Mouse (Mus musculus): ENCODE results near the gene Tmem196. TPM values are rescaled to one million over a fixed set of nuclear protein-coding genes. Genes with fewer than 3 reads are reported as not detected.
A peak's percentile ranks its signal among the peaks of the same experiment; 100 is the strongest.

The Tmem196 gene
- 0.12 TPM in 1 of 2 replicates, not detected in the other for total RNA-seq (2017)

DNA sequence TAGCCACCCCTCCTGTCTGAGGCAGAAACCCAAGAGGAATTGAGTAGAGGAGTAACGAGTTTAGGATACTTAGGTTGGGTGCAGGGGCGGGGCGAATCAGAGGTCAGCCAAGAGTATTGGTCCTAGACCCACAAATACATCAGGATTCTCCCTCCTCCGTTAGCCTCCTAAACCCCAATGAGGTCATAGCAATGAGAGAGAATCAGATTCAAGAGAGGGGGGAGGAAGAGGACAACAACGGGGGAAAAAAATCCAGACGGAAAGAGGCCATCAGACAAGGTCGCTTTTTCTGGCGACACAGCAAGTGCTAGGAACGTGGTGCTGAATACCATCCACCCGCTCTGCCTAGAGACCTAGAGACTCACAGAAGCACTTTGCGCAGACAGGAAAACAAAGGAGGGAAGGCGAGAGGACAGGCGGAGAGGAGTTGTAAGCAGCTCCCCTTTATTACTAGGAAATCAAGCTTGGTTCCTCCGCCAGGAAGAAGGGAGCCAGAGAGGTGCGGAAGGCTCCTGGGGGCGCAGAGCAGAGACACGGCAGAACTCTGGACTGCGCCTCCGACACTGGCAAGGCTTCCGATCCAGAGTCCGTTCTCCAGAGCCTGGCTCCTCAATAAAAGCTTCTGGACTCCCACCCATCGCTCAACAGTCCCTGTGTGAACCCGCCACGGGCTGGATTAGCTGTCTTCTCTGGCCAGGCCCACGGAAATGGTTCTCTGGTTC is at the start of gene Tmem196:
Gene Tmem196, plus strand, starts transcription at position 234 of the 722 bp plus-strand sequence.
- no peak for ATAC-seq (ENCODE audit: extremely low read depth, insufficient number of reproducible peaks, low FRiP score, poor library complexity, severe bottlenecking)

DNA sequence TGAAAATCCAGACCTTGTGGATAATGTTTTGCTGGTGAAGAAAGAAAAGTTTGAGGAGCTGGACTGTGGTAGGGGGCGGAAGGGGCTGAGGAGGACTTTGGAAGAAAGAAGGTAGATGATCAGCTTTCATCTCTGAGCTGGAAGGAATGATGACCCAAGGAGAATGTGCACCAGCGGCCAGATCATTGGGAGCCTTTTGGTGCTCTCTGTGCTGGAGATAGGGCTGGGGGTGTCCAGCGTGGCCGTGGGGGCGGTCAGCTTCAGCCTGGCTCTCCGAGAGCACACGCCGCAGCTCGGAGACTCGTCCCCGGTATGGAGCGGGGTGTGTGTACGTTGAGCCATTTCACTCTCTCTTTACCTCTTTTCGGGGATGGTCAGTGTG is 680 bp downstream of the Tmem196 start:
- no peak for ATAC-seq (ENCODE audit: extremely low read depth, insufficient number of reproducible peaks, low FRiP score, poor library complexity, severe bottlenecking)

DNA sequence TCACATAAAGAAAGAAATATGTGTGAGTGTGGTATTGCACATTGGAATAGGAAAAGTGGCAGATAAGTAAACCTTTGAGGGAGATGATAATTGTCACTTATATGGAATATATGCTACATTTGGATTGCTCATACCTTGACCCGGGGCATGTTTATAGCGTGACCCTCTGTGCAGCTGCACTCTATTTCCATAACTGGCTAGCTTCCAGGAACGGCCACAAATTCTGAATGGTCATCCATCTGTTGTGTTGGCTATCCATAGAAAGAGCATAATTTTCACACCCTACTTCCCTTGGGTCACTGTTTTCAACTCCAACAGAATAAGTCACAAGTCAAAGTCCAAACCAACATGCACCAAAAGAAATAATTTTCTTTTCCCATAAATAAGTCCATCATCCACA is 11.4 kb downstream of the Tmem196 start:
- no peak for ATAC-seq (ENCODE audit: extremely low read depth, insufficient number of reproducible peaks, low FRiP score, poor library complexity, severe bottlenecking)

DNA sequence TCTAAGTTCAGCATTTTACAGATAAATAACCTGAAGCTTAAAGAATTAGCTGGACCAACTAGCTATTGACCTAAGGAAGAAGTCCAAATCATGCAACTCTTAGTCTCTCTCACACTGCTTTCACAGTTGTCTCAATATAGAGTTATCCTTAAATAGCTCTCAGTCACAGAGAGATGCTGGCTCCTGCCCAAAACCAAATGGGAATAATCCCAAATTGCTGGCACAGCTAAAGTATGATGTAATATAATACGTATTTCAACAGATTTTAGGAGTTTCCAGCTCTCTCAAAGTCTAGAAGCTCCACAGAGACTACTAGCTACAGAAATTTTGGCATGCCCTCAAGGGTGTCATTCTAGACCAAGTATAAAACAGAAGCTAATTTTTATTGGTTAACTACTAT is 15.1 kb downstream of the Tmem196 start:
- no peak for ATAC-seq (ENCODE audit: extremely low read depth, insufficient number of reproducible peaks, low FRiP score, poor library complexity, severe bottlenecking)

DNA sequence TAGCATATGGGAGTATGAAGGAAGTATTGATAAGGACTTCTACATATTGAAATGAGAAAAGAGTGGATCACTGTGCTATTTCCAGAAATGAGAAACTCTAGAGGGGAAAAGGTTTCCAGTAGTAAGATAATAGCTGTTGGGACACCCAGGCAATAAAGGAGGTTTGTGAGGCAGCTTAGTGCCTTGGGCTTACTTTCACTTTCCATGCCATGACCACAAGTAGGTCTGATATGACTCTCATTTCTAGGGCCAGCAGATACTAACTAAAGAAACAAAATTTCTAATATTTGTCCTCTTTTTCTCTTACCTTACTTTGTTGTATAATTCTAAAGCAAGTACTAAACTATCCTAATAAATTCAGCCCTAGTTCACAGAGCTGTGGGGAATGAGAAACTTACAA is 19.8 kb downstream of the Tmem196 start:
- ATAC-seq (ENCODE audit: extremely low read depth, insufficient number of reproducible peaks, low FRiP score, poor library complexity, severe bottlenecking): no peak

DNA sequence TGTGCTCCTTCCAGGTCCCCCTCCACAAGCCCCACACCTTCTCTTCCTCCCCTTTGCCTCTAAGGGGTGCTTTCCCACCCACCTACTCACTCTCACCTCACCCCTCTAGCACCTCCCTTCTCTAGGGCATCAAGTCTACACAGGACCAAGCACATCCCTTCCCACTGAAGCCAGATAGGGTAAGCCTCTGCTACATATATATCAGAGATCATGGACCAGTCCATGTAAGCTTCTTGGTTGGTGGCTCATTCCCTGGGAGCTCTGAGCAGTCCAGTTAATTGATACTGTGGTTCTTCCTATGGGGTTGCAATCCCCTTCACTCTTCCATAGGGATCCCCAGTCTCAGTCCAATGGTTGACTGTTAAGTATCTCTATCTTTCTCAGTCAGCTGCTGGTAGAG is 24.4 kb downstream of the Tmem196 start:
- ATAC-seq (ENCODE audit: extremely low read depth, insufficient number of reproducible peaks, low FRiP score, poor library complexity, severe bottlenecking): no peak

DNA sequence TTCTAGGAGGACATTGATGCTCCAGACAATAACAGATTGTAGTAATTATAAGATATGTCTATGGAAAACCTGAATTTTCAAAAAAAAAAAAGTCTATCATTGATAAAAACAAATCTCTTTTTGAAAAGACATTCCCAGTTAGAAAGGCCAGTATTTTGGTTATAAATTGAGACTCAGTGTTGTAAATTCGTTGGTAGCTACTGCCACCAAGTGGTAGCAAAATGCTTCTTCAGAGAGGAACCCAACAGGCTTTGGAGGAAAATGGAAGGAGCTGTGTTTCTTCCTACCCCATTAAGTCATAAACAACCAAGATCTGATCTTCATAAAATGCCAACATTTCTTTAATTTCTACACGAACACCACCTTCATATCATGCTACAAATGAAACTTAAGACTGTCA is 36.1 kb downstream of the Tmem196 start:
- ATAC-seq (ENCODE audit: extremely low read depth, insufficient number of reproducible peaks, low FRiP score, poor library complexity, severe bottlenecking): no peak

DNA sequence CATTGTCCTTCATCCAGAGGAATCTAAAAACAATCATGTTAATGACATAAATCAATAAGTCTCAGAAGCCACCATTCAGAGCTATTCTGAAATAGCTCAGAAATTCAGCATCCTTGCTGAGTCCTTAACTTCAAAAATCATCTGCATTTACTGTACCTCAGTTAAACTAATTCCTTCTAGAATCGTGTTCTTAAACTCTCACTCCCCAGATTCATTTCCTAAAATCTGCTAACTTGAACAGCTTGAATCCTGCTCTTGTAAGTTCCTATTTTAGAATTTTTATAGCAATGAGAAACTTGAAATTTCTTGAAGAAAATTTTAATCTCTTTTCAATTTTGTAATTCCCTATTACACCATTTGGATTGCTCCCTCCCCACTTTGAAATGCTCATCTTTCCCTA is 52.6 kb downstream of the Tmem196 start:
- ATAC-seq (ENCODE audit: extremely low read depth, insufficient number of reproducible peaks, low FRiP score, poor library complexity, severe bottlenecking): no peak

DNA sequence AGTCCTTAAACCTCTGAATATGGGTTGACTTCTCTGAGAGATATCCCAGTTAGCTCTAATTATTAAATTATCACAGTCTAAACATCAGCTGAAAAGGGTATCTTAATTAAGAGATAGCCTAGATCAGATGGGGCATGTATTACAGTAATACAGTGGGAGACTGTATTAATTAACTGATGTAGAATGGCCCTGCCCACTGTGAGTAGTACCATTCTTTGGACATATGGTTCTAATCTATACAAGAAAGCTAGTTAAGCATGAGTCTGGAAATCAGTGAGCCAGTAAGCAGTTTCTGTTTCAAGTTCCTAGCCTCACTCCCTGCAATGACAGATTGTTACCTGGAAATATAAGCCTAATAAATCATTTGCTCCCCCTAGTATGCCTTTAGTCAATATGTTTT is 58.7 kb downstream of the Tmem196 start:
- no peak for ATAC-seq (ENCODE audit: extremely low read depth, insufficient number of reproducible peaks, low FRiP score, poor library complexity, severe bottlenecking)

DNA sequence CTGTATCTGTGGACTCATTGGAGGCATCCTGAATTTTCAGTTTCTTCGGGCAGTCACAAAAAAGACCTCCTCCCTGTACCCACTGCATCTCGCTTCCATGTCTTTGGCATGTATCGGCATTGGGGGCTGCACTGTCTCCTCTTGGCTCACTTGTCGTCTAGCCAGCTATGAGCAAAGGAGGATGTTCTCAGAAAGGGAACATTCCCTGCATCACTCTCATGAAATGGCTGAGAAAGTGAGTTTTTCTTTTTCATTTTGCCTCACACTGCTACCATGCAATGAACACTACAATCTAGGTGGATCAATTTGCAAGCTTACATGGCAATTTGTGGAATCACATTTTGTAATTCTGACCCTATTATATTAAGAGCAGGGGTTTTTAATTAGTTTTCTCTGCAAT is 69.1 kb downstream of the Tmem196 start:
- ATAC-seq (ENCODE audit: extremely low read depth, insufficient number of reproducible peaks, low FRiP score, poor library complexity, severe bottlenecking): no peak

DNA sequence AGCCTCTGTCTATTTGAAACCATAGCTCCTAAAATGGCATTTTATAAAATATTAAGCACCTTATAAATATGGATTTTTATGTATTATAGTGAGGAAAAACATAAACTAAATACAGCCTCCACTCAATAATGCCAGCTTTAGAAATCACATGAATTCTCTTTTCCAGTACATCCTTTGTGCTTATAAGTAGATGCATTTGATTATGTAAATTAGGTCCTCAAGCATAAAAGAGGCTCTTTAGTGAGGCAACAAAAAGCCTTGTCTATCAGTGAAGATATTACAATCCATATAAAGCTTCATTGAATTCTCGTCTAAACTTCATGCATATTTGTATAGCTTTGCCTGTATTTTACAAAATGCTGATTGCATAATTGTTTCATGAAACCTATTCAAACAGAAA is 69.6 kb downstream of the Tmem196 start:
- ATAC-seq (ENCODE audit: extremely low read depth, insufficient number of reproducible peaks, low FRiP score, poor library complexity, severe bottlenecking): no peak

DNA sequence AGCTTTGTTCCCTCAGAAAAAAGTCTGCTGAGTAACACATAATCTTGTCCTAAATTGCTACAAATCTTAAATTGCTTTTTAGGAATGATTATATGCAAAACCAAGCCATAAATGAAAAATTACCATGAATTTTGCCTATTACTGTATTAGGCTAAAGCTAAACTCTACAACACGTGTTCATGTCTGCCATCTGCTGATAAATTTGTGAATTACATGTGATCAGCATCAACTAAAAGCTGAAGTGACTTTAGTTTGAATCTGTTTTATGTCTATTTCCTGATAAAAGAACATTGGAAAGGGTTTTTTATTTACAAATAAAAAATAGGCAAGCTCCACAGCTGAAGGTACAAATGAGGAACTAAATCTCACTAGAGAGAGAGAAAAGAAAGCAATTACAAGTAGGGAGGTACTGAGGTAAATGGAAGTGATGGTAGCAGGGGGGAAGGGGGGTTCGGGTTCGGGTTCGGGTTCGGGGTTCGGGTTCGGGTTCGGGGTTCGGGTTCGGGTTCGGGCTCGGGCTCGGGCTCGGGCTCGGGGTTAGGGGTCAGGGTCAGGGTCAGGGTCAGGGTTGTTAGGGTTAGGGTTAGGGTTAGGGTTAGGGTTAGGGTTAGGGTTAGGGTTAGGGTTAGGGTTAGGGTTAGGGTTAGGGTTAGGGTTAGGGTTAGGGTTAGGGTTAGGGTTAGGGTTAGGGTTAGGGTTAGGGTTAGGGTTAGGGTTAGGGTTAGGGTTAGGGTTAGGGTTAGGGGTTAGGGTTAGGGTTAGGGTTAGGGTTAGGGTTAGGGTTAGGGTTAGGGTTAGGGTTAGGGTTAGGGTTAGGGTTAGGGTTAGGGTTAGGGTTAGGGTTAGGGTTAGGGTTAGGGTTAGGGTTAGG is 82.7 kb downstream of the Tmem196 start:
- ATAC-seq (ENCODE audit: extremely low read depth, insufficient number of reproducible peaks, low FRiP score, poor library complexity, severe bottlenecking): peak; percentile 36; the same call in 1 of the 2 replicates

Data from neutrophil, adult 5-6 weeks (primary cell).